Mouse (Mus musculus) hindbrain, postnatal 0 days (tissue): Measurements from ENCODE around the gene Lemd1. TPM values are rescaled to one million over a fixed set of nuclear protein-coding genes. Genes with fewer than 3 reads are reported as not detected.
A peak's percentile ranks its signal among the peaks of the same experiment; 100 is the strongest.

Experiments
- ATAC-seq: fragments of 200-750 bp; cut with Nextera tagmentation; 2 replicates; pipeline ENCODE4 v1.8.0; 2017; ENCODE audit warnings: mild to moderate bottlenecking, moderate TSS enrichment, moderate library complexity
- DNase-seq: peaks from one replicate; pipeline ENCODE4 v3.0.0-alpha.2; 2015; ENCODE audit warnings: low spot score
- H3K27ac ChIP-seq: fragments of 300-500 bp; sonication (generic); 2 replicates; pipeline ENCODE4 v1.5.1; 2014; ENCODE audit warnings: mild to moderate bottlenecking
- H3K27me3 ChIP-seq: fragments of 300-500 bp; sonication (generic); 2 replicates; pipeline ENCODE4 v1.6.1; 2014; ENCODE audit warnings: low read length, mixed read lengths; ENCODE audit not compliant: insufficient read depth
- H3K36me3 ChIP-seq: fragments of 300-500 bp; sonication (generic); 2 replicates; pipeline ENCODE4 v1.6.1; 2014; ENCODE audit warnings: low read length, mixed read lengths; ENCODE audit not compliant: insufficient read depth
- H3K4me1 ChIP-seq: fragments of 300-500 bp; sonication (generic); 2 replicates; pipeline ENCODE4 v1.6.1; 2014; ENCODE audit warnings: antibody characterized with exemption, low read length, mixed read lengths; ENCODE audit not compliant: insufficient read depth
- H3K4me2 ChIP-seq: fragments of 300-500 bp; sonication (generic); 2 replicates; pipeline ENCODE4 v1.6.1; 2014; ENCODE audit warnings: low read depth, mild to moderate bottlenecking, low read length, moderate library complexity, mixed read lengths
- H3K4me3 ChIP-seq: fragments of 300-500 bp; sonication (generic); 2 replicates; pipeline ENCODE4 v1.5.1; 2014; ENCODE audit warnings: low read length
- H3K9ac ChIP-seq: fragments of 300-500 bp; sonication (generic); replicated peaks from 2 replicates; pipeline ENCODE4 v1.6.1; 2014; ENCODE audit warnings: mild to moderate bottlenecking, low read length, moderate library complexity, mixed read lengths
- H3K9me3 ChIP-seq: fragments of 300-500 bp; sonication (generic); 2 replicates; pipeline ENCODE4 v1.6.1; 2016; ENCODE audit warnings: low read length, mixed read lengths
- CTCF ChIP-seq: IDR thresholded peaks from 2 replicates; pipeline ENCODE4 v1.5.1; 2016; ENCODE audit warnings: antibody characterized with exemption, control low read depth, low read depth
- WGBS: fragments of 180-500 bp; shearing (Covaris S2); extraction: QIAGEN DNeasy Blood & Tissue Kit; methylation state at CpG from one replicate; pipeline ENCODE4 v1.1.7; 2014; 5-methylcytosine and 5-hydroxymethylcytosine counted together
- polyA plus RNA-seq: library from polyadenylated mRNA; unstranded; fragments of >200 nt; fragmentation: Nextera tagmentation; extraction: Ambion mirVana; gene quantifications from 2 replicates; pipeline ENCODE4 v1.2.1, GENCODE M21; 2015
- total RNA-seq: library from RNA; depleted of rRNA; stranded (reverse); fragments of >200 nt; gene quantifications from 2 replicates; pipeline ENCODE4 v1.2.3, GENCODE M21; 2014

The Lemd1 gene
- total and polyA plus RNA-seq, 2 experiments from 2014 or later = 9.0 to 10.9 TPM

- Histone ChIP-seq H3K27ac (peak overlapping the region; percentile 96), H3K9me3 (no peaks in the 10 kb centered on the region), H3K4me1 (peaks cover 12% of the 10 kb centered on the region), H3K36me3 (no peaks in the 10 kb centered on the region), H3K4me3 (peak overlapping the region; percentile 72), H3K4me2 (peak overlapping the region; percentile 74), H3K9ac (peak overlapping the region; percentile 81), H3K27me3 (no peaks in the 10 kb centered on the region)
- WGBS = 6% methylated on average over 16 of the region's 16 CpGs
- ATAC-seq (peak; percentile 16), DNase-seq (peak; percentile 62)
- TF ChIP-seq CTCF = peak; percentile 58
These were observed 802 bp downstream of the Lemd1 start for GRCm38 (mm10) chr1:132191786-132192680.

DNA sequence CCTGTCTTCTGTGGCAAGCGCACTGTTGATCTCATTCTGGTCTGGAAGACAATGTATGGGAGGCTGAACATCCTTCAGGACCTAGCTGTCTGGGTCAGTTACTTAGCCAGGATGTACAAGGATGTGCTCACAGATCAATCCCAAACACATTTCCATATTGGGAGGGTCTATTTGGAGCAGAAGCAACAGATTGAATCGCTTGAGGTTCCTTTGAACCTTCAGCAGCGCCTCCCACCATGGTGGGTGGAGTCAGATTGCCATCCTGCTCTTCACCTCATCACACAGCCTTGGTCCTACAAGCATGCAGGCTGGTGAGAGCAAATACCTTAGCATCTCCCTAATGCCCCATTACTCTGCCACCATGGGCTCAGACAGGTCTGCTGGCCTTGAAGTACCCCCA is 2.6 kb downstream of the Lemd1 start:
- peak overlapping the region; percentile 74 for H3K4me2 ChIP-seq
- H3K27ac ChIP-seq = peak overlapping the region; percentile 96; the same call in 1 of the 2 replicates
- no peaks in the 10 kb centered on the region for H3K36me3 ChIP-seq
- H3K4me3 ChIP-seq = peak overlapping the region; percentile 72; the same call in 1 of the 2 replicates
- H3K9ac ChIP-seq = no peak overlapping the region; the same call in 1 of the 2 replicates
- ATAC-seq = no peak
- H3K4me1 ChIP-seq = peaks cover 12% of the 10 kb centered on the region
- DNase-seq = no peak
- TF ChIP-seq CTCF = no peak
- no peaks in the 10 kb centered on the region for H3K9me3 ChIP-seq
- no peaks in the 10 kb centered on the region for H3K27me3 ChIP-seq
- 63% methylated on average over 3 of the region's 3 CpGs for WGBS

DNA sequence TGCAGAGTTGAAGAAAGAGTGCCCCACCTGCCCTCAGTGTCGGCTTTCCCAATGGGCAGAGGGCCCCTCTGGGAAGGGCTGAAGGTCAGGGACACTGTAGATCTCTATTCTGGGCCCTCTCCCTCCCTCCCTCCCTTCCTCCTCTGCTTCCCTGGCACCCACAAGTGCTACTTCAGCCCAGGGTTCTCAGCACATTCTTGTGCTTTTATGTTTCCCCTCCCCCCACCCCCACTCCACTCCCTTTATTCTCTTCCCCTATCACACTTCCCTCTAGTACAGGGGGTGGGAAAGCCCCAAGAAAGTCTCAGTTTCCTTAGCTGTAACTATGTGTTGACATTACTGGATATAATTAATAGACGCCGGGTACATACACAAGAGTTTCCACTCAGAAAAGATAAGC is 3.4 kb downstream of the Lemd1 start:
- ATAC-seq (no peak), DNase-seq (no peak)
- no peak overlapping the region for H3K9ac ChIP-seq
- no peak for TF ChIP-seq CTCF
- no peak overlapping the region for H3K27ac ChIP-seq
- H3K36me3 ChIP-seq = no peaks in the 10 kb centered on the region
- 50% methylated on average over 3 of the region's 3 CpGs for WGBS
- H3K4me3 ChIP-seq = no peak overlapping the region
- H3K4me1 ChIP-seq = peaks cover 12% of the 10 kb centered on the region
- H3K9me3 ChIP-seq = no peaks in the 10 kb centered on the region
- no peak overlapping the region for H3K4me2 ChIP-seq
- no peaks in the 10 kb centered on the region for H3K27me3 ChIP-seq

GRCm38 (mm10) chr1:132195100-132195499 is 3.9 kb downstream of the Lemd1 start:
- WGBS = 49% methylated on average over 9 of the region's 9 CpGs
- no peak overlapping the region for H3K4me3 ChIP-seq
- H3K9ac ChIP-seq = no peak overlapping the region
- H3K4me2 ChIP-seq = no peak overlapping the region
- DNase-seq = no peak
- H3K4me1 ChIP-seq = peaks cover 12% of the 10 kb centered on the region
- H3K36me3 ChIP-seq = no peaks in the 10 kb centered on the region
- ATAC-seq = no peak
- no peak overlapping the region for H3K27ac ChIP-seq
- H3K27me3 ChIP-seq = no peaks in the 10 kb centered on the region
- H3K9me3 ChIP-seq = no peaks in the 10 kb centered on the region
- TF ChIP-seq CTCF = no peak

- WGBS = 53% methylated on average over 5 of the region's 5 CpGs
- Histone ChIP-seq H3K9me3 (no peaks in the 10 kb centered on the region), H3K4me1 (peaks cover 12% of the 10 kb centered on the region), H3K27me3 (no peaks in the 10 kb centered on the region), H3K36me3 (no peaks in the 10 kb centered on the region), H3K27ac (no peak overlapping the region), H3K4me3 (no peak overlapping the region), H3K9ac (no peak overlapping the region; the same call in 1 of the 2 replicates), H3K4me2 (no peak overlapping the region)
- TF ChIP-seq CTCF = no peak
- ATAC-seq (no peak), DNase-seq (no peak)
These were observed 4.5 kb downstream of the Lemd1 start for GRCm38 (mm10) chr1:132195681-132196080.

DNA sequence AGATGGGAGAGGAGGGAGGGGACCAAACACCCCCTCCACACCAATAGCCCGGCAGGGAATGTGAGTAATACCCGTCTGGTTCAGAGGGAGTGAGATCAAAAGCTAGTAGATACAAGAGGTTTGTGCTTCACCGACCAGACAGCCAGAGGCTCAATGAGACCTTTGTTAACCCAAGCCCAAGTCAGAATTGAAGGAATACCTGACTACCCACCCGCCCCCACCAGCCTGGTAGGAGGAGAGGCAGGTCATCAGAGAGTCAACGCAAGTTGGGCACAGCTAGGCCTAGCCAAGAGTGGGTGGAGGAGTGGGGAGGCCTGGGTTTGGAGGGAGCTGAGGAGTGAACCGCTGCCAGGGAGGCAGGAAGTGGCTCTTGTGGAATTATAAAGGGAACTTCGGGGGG is 5.1 kb downstream of the Lemd1 start:
- Histone ChIP-seq H3K9me3 (no peaks in the 10 kb centered on the region), H3K27me3 (no peaks in the 10 kb centered on the region), H3K4me2 (no peak overlapping the region), H3K9ac (0 out of 2 replicates have a peak overlapping the region, but pooled peaks have one; percentile 9), H3K27ac (no peak overlapping the region), H3K4me3 (no peak overlapping the region), H3K36me3 (no peaks in the 10 kb centered on the region), H3K4me1 (peaks cover 12% of the 10 kb centered on the region)
- WGBS = 17% methylated on average over 7 of the region's 7 CpGs
- TF ChIP-seq CTCF = no peak
- DNase-seq (no peak), ATAC-seq (no peak)

DNA sequence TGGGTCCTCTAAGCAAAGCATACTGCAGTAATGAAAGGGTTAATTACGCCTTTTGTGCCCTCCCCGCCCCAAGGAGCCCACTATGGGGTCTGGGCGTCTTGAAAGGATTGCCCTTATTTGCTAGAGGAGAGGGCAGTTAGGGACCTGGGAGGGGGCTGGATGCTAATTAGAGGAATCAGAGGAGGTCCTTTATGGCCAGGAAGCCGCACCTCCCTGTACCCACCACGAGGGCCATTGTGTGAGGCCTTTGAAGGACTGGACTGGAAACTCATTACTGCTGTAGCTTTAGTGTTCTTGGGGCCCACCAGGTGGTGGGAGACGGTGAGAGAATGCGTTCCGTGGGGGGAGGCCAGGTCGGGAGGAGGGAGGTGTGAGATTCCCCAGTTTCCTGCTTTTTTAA is 6.4 kb downstream of the Lemd1 start:
- Histone ChIP-seq H3K36me3 (no peaks in the 10 kb centered on the region), H3K4me2 (no peak overlapping the region), H3K4me1 (peaks cover 20% of the 10 kb centered on the region), H3K27ac (no peak overlapping the region), H3K27me3 (no peaks in the 10 kb centered on the region), H3K9me3 (no peaks in the 10 kb centered on the region), H3K4me3 (no peak overlapping the region), H3K9ac (no peak overlapping the region)
- ATAC-seq (no peak), DNase-seq (no peak)
- WGBS = 10% methylated on average over 9 of the region's 9 CpGs
- no peak for TF ChIP-seq CTCF
